Comparison of ENCODE assay signal across 8 mouse cellular contexts in genomic region chr2:167348376-167349282, GRCm38 (mm10). TPM values are rescaled to one million over a fixed set of nuclear protein-coding genes. Genes with fewer than 3 reads are reported as not detected.
A peak's percentile ranks its signal among the peaks of the same experiment; 100 is the strongest.
DNase-seq lines count a peak whose midpoint lies in the region; ATAC-seq and TF ChIP-seq lines count a peak whose summit lies in the region.

B4galt5 (minus strand) TSS chr2:167349183.

- H3K36me3 ChIP-seq in C2C12 (ENCODE audit: control insufficient read depth, insufficient read depth): peaks cover 5% of the 10 kb centered on the region
- no peaks in the 10 kb centered on the region for H3K36me3 ChIP-seq in ES-E14 (ENCODE audit: control insufficient read depth, insufficient read depth, low read length, poor library complexity, severe bottlenecking)
- H3K36me3 ChIP-seq in kidney, embryonic 16.5 days (ENCODE audit: insufficient read depth, low read length): no peaks in the 10 kb centered on the region
- H3K36me3 ChIP-seq in liver, postnatal 0 days (replicated peaks; ENCODE audit: insufficient read depth, low read length): no peaks in the 10 kb centered on the region

- peaks cover 52% of the 10 kb centered on the region for H3K79me2 ChIP-seq in C2C12 (ENCODE audit: control insufficient read depth, insufficient read depth)

- peak within 1 kb of the TSS; percentile 89 for H3ac ChIP-seq in C2C12 (ENCODE audit: control insufficient read depth, insufficient read length, low read depth)

- ATAC-seq in kidney, embryonic 16.5 days (ENCODE audit: low FRiP score, low TSS enrichment): peak; percentile 20
- ATAC-seq in liver, postnatal 0 days: peak; percentile 16

- DNase-seq in ES-E14 (ENCODE audit: low read depth, low spot score): no peak
- DNase-seq in cerebellum, postnatal 10 days: peak; percentile 66 to 72
- no peak for DNase-seq in heart, adult 8-10 months (ENCODE audit: low spot score)
- peak; percentile 49 for DNase-seq in liver, postnatal 0 days
- peak; percentile 56 for DNase-seq in right cerebral cortex, postnatal 25 days
- no peak for DNase-seq in ovary, postnatal 14 days (ENCODE audit: low spot score)

- no peak for TF ChIP-seq EP300 in liver, postnatal 0 days (IDR thresholded peaks at IDR 0.05; ENCODE audit: low read depth)

- peak within 1 kb of the TSS; percentile 80 for H3K4me2 ChIP-seq in kidney, embryonic 16.5 days (replicated peaks; ENCODE audit: low read depth, low read length)
- H3K4me2 ChIP-seq in liver, postnatal 0 days (ENCODE audit: low read depth, low read length): peak within 1 kb of the TSS; percentile 80

- H3K9ac ChIP-seq in ES-E14 (ENCODE audit: insufficient read depth, low read depth, low read length, poor library complexity, severe bottlenecking): peak within 1 kb of the TSS; percentile 90
- H3K9ac ChIP-seq in kidney, embryonic 16.5 days (replicated peaks; ENCODE audit: low read length): peak within 1 kb of the TSS; percentile 91
- H3K9ac ChIP-seq in liver, postnatal 0 days (replicated peaks): peak within 1 kb of the TSS; percentile 85

- no peak for TF ChIP-seq CTCF in C2C12 (IDR thresholded peaks at IDR 0.05; ENCODE audit: control insufficient read depth, insufficient read depth, insufficient read length)
- TF ChIP-seq CTCF in liver, postnatal 0 days (IDR thresholded peaks at IDR 0.05; ENCODE audit: low read depth): no peak

- H3K27ac ChIP-seq in ES-E14 (ENCODE audit: insufficient read depth, low read depth, low read length, poor library complexity, severe bottlenecking): peak within 1 kb of the TSS; percentile 27; the same call in 1 of the 2 replicates
- peak within 1 kb of the TSS; percentile 75 for H3K27ac ChIP-seq in kidney, embryonic 16.5 days (ENCODE audit: low read length)
- H3K27ac ChIP-seq in liver, postnatal 0 days (ENCODE audit: low read depth): peak within 1 kb of the TSS; percentile 91

- H3K4me3 ChIP-seq in C2C12 (ENCODE audit: insufficient read depth, poor library complexity, severe bottlenecking) (peak within 1 kb of the TSS; percentile 64), ES-E14 (ENCODE audit: insufficient read depth in 1 of 2, low read depth in 1 of 2, low read length in 2 of 2, poor library complexity in 1 of 2, severe bottlenecking in 1 of 2) (peak within 1 kb of the TSS; percentile 88 to 97)
- H3K4me3 ChIP-seq in kidney, embryonic 16.5 days (ENCODE audit: low read length): peak within 1 kb of the TSS; percentile 83
- peak within 1 kb of the TSS; percentile 69 for H3K4me3 ChIP-seq in liver, postnatal 0 days (ENCODE audit: low read depth, low read length)

- H3K79me3 ChIP-seq in C2C12 (ENCODE audit: low read depth): peaks cover 40% of the 10 kb centered on the region

- in situ Hi-C loops in ES-E14 (cut with MboI; ENCODE audit: low sequenced_read_pairs in 2 of 2, unreplicated experiment in 2 of 2): no loop called here

- WGBS in kidney, embryonic 16.5 days: under 1% methylated on average over 81 of the region's 111 CpGs
- WGBS in liver, postnatal 0 days (ENCODE audit: insufficient replicate concordance): under 1% methylated on average over 54 of the region's 111 CpGs

- no peaks in the 10 kb centered on the region for H3K9me3 ChIP-seq in ES-E14 (ENCODE audit: control insufficient read depth, insufficient read depth, low read depth, low read length)
- H3K9me3 ChIP-seq in kidney, embryonic 16.5 days (ENCODE audit: low read length): no peaks in the 10 kb centered on the region
- H3K9me3 ChIP-seq in liver, postnatal 0 days (ENCODE audit: low read length): no peaks in the 10 kb centered on the region

- H3K27me3 ChIP-seq in C2C12 (ENCODE audit: control insufficient read depth, insufficient read depth, insufficient read length): no peaks in the 10 kb centered on the region
- no peaks in the 10 kb centered on the region for H3K27me3 ChIP-seq in kidney, embryonic 16.5 days (ENCODE audit: insufficient read depth, low read length)
- H3K27me3 ChIP-seq in liver, postnatal 0 days (ENCODE audit: insufficient read depth, low read length): peaks cover 11% of the 10 kb centered on the region; the same call in 1 of the 2 replicates

- peaks cover 6 to 9% of the 10 kb centered on the region in 2 experiments; a peak in 1 of 4 replicates for H3K4me1 ChIP-seq in ES-E14 (ENCODE audit: control insufficient read depth in 2 of 2, insufficient read depth in 2 of 2, low read length in 2 of 2, poor library complexity in 1 of 2)
- H3K4me1 ChIP-seq in kidney, embryonic 16.5 days (ENCODE audit: insufficient read depth, low read length): peaks cover 59% of the 10 kb centered on the region
- H3K4me1 ChIP-seq in liver, postnatal 0 days (ENCODE audit: insufficient read depth): peaks cover 49% of the 10 kb centered on the region

TF ChIP-seq in C2C12, 6 proteins besides CTCF, POLR2A, EP300 and RAD21:
- no peak for TF ChIP-seq FOSL1 (IDR thresholded peaks at IDR 0.05; ENCODE audit: insufficient read depth, low read length, poor library complexity, severe bottlenecking)
- no peak for TF ChIP-seq MYOG (IDR thresholded peaks at IDR 0.05; ENCODE audit: control insufficient read depth, extremely low read depth, insufficient read length)
- TF ChIP-seq USF1 (IDR thresholded peaks at IDR 0.05; ENCODE audit: low read depth): no peak
- TF ChIP-seq MAX (IDR thresholded peaks at IDR 0.05): no peak
- no peak for TF ChIP-seq CEBPB (IDR thresholded peaks at IDR 0.05; ENCODE audit: low read depth)
- no peak for TF ChIP-seq MYOD1 (IDR thresholded peaks at IDR 0.05; ENCODE audit: control insufficient read depth, insufficient read length, low read depth)

TF ChIP-seq in ES-E14, 5 proteins besides CTCF, POLR2A, EP300 and RAD21:
- TF ChIP-seq MAFK (IDR thresholded peaks at IDR 0.05; ENCODE audit: insufficient read depth, low read depth, low read length): no peak
- no peak for TF ChIP-seq HCFC1 (IDR thresholded peaks at IDR 0.05; ENCODE audit: borderline replicate concordance, insufficient read depth, low read length)
- no peak for TF ChIP-seq ZC3H11A (IDR thresholded peaks at IDR 0.05; ENCODE audit: borderline replicate concordance, low read depth, low read length)
- TF ChIP-seq CHD2 (IDR thresholded peaks at IDR 0.05; ENCODE audit: low read depth, low read length): no peak
- no peak for TF ChIP-seq ZNF384 (IDR thresholded peaks at IDR 0.05; ENCODE audit: low read depth, low read length)
TF ChIP-seq in ES-E14: peak in this region for 0.

RNA-seq across cellular contexts. Expression of gene B4galt5, which starts in this region (rescaled TPM):
- 56.6 TPM for polyA plus RNA-seq in C2C12 (2012; fragmentation: generic; extraction: Trizol)
- total RNA-seq in ES-E14 (2012; rRNA removed): 40.5 and 61.7 TPM in 2 replicates
- 10 to 100 TPM in 3 of 4 experiments, 1 to 10 TPM in 1; 8.9 to 12.8 (median 11.6) TPM for total RNA-seq in heart, adult 8-10 months (2022)
- 8.9 and 9.4 TPM in 2 replicates for polyA plus RNA-seq in kidney, embryonic 16.5 days (2015; fragmentation: Nextera tagmentation; extraction: Ambion mirVana)
- polyA plus RNA-seq in liver, postnatal 0 days (2015; fragmentation: Nextera tagmentation; extraction: Ambion mirVana): 3.2 and 4.2 TPM in 2 replicates

Comparison
In these comparisons a context has a peak if more than half of its experiments do, and no peak if none do; other contexts are left out.
1. DNase-seq: peak in cerebellum, postnatal 10 days (2 of 2), liver, postnatal 0 days (single experiment) and right cerebral cortex, postnatal 25 days (single experiment); none in ES-E14 (single experiment), heart, adult 8-10 months (single experiment) and ovary, postnatal 14 days (single experiment).
2. H3K27ac ChIP-seq: peak in every context shown above with its lines; median percentile 91 in liver, postnatal 0 days; 75 in kidney, embryonic 16.5 days; 27 in ES-E14.
3. Peak in every context shown above with its lines, with median percentiles within 50 percentile points of each other: H3K4me3 ChIP-seq and H3K9ac ChIP-seq.